Mouse (Mus musculus) limb, embryonic 10.5 days (tissue): ENCODE data around the gene Trmt2b. TPM values are rescaled to one million over a fixed set of nuclear protein-coding genes. Genes with fewer than 3 reads are reported as not detected.

Experiments used
- DNase-seq: peaks from one replicate; pipeline ENCODE4 v3.0.0-alpha.2; 2017; ENCODE audit warnings: low spot score
- H3K27ac ChIP-seq: fragments of 300-500 bp; sonication (generic); 2 replicates; pipeline ENCODE4 v1.5.1; 2016; ENCODE audit warnings: mild to moderate bottlenecking
- H3K27me3 ChIP-seq: fragments of 300-500 bp; sonication (generic); 2 replicates; pipeline ENCODE4 v1.6.1; 2016; ENCODE audit warnings: low read depth, mild to moderate bottlenecking; ENCODE audit not compliant: poor library complexity, severe bottlenecking
- H3K36me3 ChIP-seq: fragments of 300-500 bp; sonication (generic); 2 replicates; pipeline ENCODE4 v1.6.1; 2016; ENCODE audit warnings: mild to moderate bottlenecking, moderate library complexity
- H3K4me1 ChIP-seq: fragments of 300-500 bp; sonication (generic); 2 replicates; pipeline ENCODE4 v1.6.1; 2016
- H3K4me3 ChIP-seq: fragments of 300-500 bp; sonication (generic); 2 replicates; pipeline ENCODE4 v1.5.1; 2016; ENCODE audit warnings: mild to moderate bottlenecking, moderate library complexity
- H3K9me3 ChIP-seq: fragments of 300-500 bp; sonication (generic); replicated peaks from 2 replicates; pipeline ENCODE4 v1.6.1; 2016; ENCODE audit warnings: mild to moderate bottlenecking
- WGBS: fragments of 180-500 bp; shearing (Covaris S2); methylation state at CpG from one replicate; pipeline ENCODE4 v1.1.7; 2016; 5-methylcytosine and 5-hydroxymethylcytosine counted together
- polyA plus RNA-seq: library from polyadenylated mRNA; unstranded; fragments of >200 nt; fragmentation: Nextera tagmentation; extraction: Ambion mirVana; gene quantifications from 2 replicates; pipeline ENCODE4 v1.2.1, GENCODE M21; 2016

Trmt2b gene
- polyA plus RNA-seq, 1 experiment from 2014 or later: 9.8 TPM

- no peak for DNase-seq
- Histone ChIP-seq H3K36me3 (no peaks in the 10 kb centered on the region), H3K4me1 (no peaks in the 10 kb centered on the region), H3K27ac (no peak overlapping the region), H3K4me3 (no peak overlapping the region), H3K9me3 (no peaks in the 10 kb centered on the region), H3K27me3 (peaks cover 38% of the 10 kb centered on the region)
- 96% methylated on average over 2 of the region's 2 CpGs for WGBS
Observed at GRCm38 (mm10) chrX:134285102-134285501, 8.3 kb upstream of the Trmt2b start.

GRCm38 (mm10) chrX:134280531-134280930, 3.7 kb upstream of the Trmt2b start:
- DNase-seq: no peak
- H3K4me3 ChIP-seq: no peak overlapping the region
- WGBS: 89% methylated on average over 3 of the region's 3 CpGs
- H3K27me3 ChIP-seq: peaks cover 55% of the 10 kb centered on the region
- no peaks in the 10 kb centered on the region for H3K36me3 ChIP-seq
- H3K27ac ChIP-seq: no peak overlapping the region
- 0 out of 2 replicates have a peak, but pooled peaks cover 4% of the 10 kb centered on the region for H3K4me1 ChIP-seq
- no peaks in the 10 kb centered on the region for H3K9me3 ChIP-seq

GRCm38 (mm10) chrX:134275715-134276114, 1.1 kb downstream of the Trmt2b start:
- 28% methylated on average over 6 of the region's 6 CpGs for WGBS
- Histone ChIP-seq H3K27me3 (peaks cover 58% of the 10 kb centered on the region), H3K9me3 (no peaks in the 10 kb centered on the region), H3K36me3 (no peaks in the 10 kb centered on the region), H3K4me3 (no peak overlapping the region), H3K27ac (no peak overlapping the region), H3K4me1 (0 out of 2 replicates have a peak, but pooled peaks cover 5% of the 10 kb centered on the region)
- no peak for DNase-seq

- Histone ChIP-seq H3K27me3 (peaks cover 59% of the 10 kb centered on the region), H3K36me3 (peaks cover 7% of the 10 kb centered on the region; the same call in 1 of the 2 replicates), H3K27ac (no peak overlapping the region), H3K4me1 (no peaks in the 10 kb centered on the region), H3K4me3 (no peak overlapping the region), H3K9me3 (no peaks in the 10 kb centered on the region)
- WGBS: 87% methylated on average over 11 of the region's 11 CpGs
- no peak for DNase-seq
Observed at GRCm38 (mm10) chrX:134262129-134262528, 14.7 kb downstream of the Trmt2b start.

GRCm38 (mm10) chrX:134261191-134261590, 15.6 kb downstream of the Trmt2b start:
- WGBS: 68% methylated on average over 5 of the region's 5 CpGs
- DNase-seq: no peak
- Histone ChIP-seq H3K27me3 (peaks cover 55% of the 10 kb centered on the region), H3K4me1 (no peaks in the 10 kb centered on the region), H3K36me3 (peaks cover 7% of the 10 kb centered on the region; the same call in 1 of the 2 replicates), H3K9me3 (no peaks in the 10 kb centered on the region), H3K4me3 (no peak overlapping the region), H3K27ac (no peak overlapping the region)

GRCm38 (mm10) chrX:134248202-134248601, 28.6 kb downstream of the Trmt2b start:
- no peak for DNase-seq
- no peaks in the 10 kb centered on the region for H3K36me3 ChIP-seq
- no peaks in the 10 kb centered on the region for H3K4me1 ChIP-seq
- no peak overlapping the region for H3K4me3 ChIP-seq
- no peaks in the 10 kb centered on the region for H3K9me3 ChIP-seq
- no peak overlapping the region for H3K27ac ChIP-seq
- peaks cover 20% of the 10 kb centered on the region; the same call in 1 of the 2 replicates for H3K27me3 ChIP-seq
- WGBS: 93% methylated on average over 2 of the region's 2 CpGs

GRCm38 (mm10) chrX:134245946-134246345, 30.8 kb downstream of the Trmt2b start:
- 94% methylated on average over 10 of the region's 10 CpGs for WGBS
- Histone ChIP-seq H3K36me3 (0 out of 2 replicates have a peak, but pooled peaks cover 3% of the 10 kb centered on the region), H3K27ac (no peak overlapping the region), H3K27me3 (peaks cover 26% of the 10 kb centered on the region; the same call in 1 of the 2 replicates), H3K4me1 (no peaks in the 10 kb centered on the region), H3K9me3 (no peaks in the 10 kb centered on the region), H3K4me3 (no peak overlapping the region)
- no peak for DNase-seq

- 0 out of 2 replicates have a peak, but pooled peaks cover 3% of the 10 kb centered on the region for H3K36me3 ChIP-seq
- no peaks in the 10 kb centered on the region for H3K9me3 ChIP-seq
- H3K4me1 ChIP-seq: no peaks in the 10 kb centered on the region
- WGBS: 88% methylated on average over 10 of the region's 10 CpGs
- peaks cover 50% of the 10 kb centered on the region for H3K27me3 ChIP-seq
- H3K4me3 ChIP-seq: no peak overlapping the region
- DNase-seq: no peak
- no peak overlapping the region for H3K27ac ChIP-seq
Observed at GRCm38 (mm10) chrX:134238266-134238665, 38.5 kb downstream of the Trmt2b start.

GRCm38 (mm10) chrX:134233048-134233447, 43.7 kb downstream of the Trmt2b start:
- 96% methylated on average over 1 of the region's 1 CpGs for WGBS
- Histone ChIP-seq H3K27me3 (peaks cover 32% of the 10 kb centered on the region), H3K4me1 (no peaks in the 10 kb centered on the region), H3K27ac (no peak overlapping the region), H3K9me3 (no peaks in the 10 kb centered on the region), H3K36me3 (no peaks in the 10 kb centered on the region), H3K4me3 (no peak overlapping the region)
- DNase-seq: no peak

GRCm38 (mm10) chrX:134221856-134222255, 54.9 kb downstream of the Trmt2b start, which contains the start of gene Nox1:
Nox1 (minus strand) TSS chrX:134221956.
- H3K4me3 ChIP-seq: no peak within 1 kb of the TSS
- no peaks in the 10 kb centered on the region for H3K36me3 ChIP-seq
- 62% methylated on average over 4 of the region's 4 CpGs for WGBS
- no peak within 1 kb of the TSS for H3K27ac ChIP-seq
- DNase-seq: no peak
- no peaks in the 10 kb centered on the region for H3K9me3 ChIP-seq
- H3K4me1 ChIP-seq: no peaks in the 10 kb centered on the region
- H3K27me3 ChIP-seq: peaks cover 60% of the 10 kb centered on the region

- H3K27ac ChIP-seq: no peak overlapping the region
- no peak overlapping the region for H3K4me3 ChIP-seq
- no peak for DNase-seq
- 70% methylated on average over 3 of the region's 3 CpGs for WGBS
- H3K27me3 ChIP-seq: peaks cover 62% of the 10 kb centered on the region
- no peaks in the 10 kb centered on the region for H3K4me1 ChIP-seq
- H3K36me3 ChIP-seq: no peaks in the 10 kb centered on the region
- no peaks in the 10 kb centered on the region for H3K9me3 ChIP-seq
Observed at GRCm38 (mm10) chrX:134220618-134221017, 56.2 kb downstream of the Trmt2b start.

- H3K27ac ChIP-seq: no peak overlapping the region
- DNase-seq: no peak
- no peak overlapping the region for H3K4me3 ChIP-seq
- H3K9me3 ChIP-seq: no peaks in the 10 kb centered on the region
- no peaks in the 10 kb centered on the region for H3K36me3 ChIP-seq
- peaks cover 59% of the 10 kb centered on the region for H3K27me3 ChIP-seq
- H3K4me1 ChIP-seq: no peaks in the 10 kb centered on the region
- WGBS: 84% methylated on average over 4 of the region's 4 CpGs
Observed at GRCm38 (mm10) chrX:134218161-134218560, 58.6 kb downstream of the Trmt2b start.

- no peak for DNase-seq
- Histone ChIP-seq H3K27ac (no peak overlapping the region), H3K36me3 (no peaks in the 10 kb centered on the region), H3K4me3 (no peak overlapping the region), H3K27me3 (peaks cover 66% of the 10 kb centered on the region), H3K9me3 (no peaks in the 10 kb centered on the region), H3K4me1 (no peaks in the 10 kb centered on the region)
- 91% methylated on average over 7 of the region's 7 CpGs for WGBS
Observed at GRCm38 (mm10) chrX:134211151-134211642, 65.6 kb downstream of the Trmt2b start.

- 77% methylated on average over 2 of the region's 2 CpGs for WGBS
Observed at GRCm38 (mm10) chrX:134208491-134208890, 68.3 kb downstream of the Trmt2b start.

More at GRCm38 (mm10) chrX:134208491-134208890, 68.3 kb downstream of the Trmt2b start:
- no peak overlapping the region for H3K4me3 ChIP-seq
- H3K27me3 ChIP-seq: peaks cover 59% of the 10 kb centered on the region
- no peak for DNase-seq
- no peaks in the 10 kb centered on the region for H3K36me3 ChIP-seq
- no peak overlapping the region for H3K27ac ChIP-seq
- H3K4me1 ChIP-seq: no peaks in the 10 kb centered on the region
- no peaks in the 10 kb centered on the region for H3K9me3 ChIP-seq
